Mouse (Mus musculus): Measurements from ENCODE around the gene Car1.
"Not testable (repeated sequence)": the region's sequence is repeated elsewhere in the genome, so short reads cannot be mapped to it uniquely, and the experiment has no call there.

- not testable (repeated sequence) for TF ChIP-seq CTCF, EP300 (IDR thresholded peaks at IDR 0.05; ENCODE audit: low read depth)
Measured at GRCm38 (mm10) chr3:14783198-14783597, 25.0 kb downstream of the Car1 start.

All from liver, postnatal 0 days (tissue).